Mouse (Mus musculus) cerebellum, adult 11-12 months (tissue): Measurements from ENCODE around the gene Ankrd50.

Source experiments
- DNase-seq: peaks from one replicate; pipeline ENCODE4 v3.0.0; 2022

Gene Ankrd50

DNA sequence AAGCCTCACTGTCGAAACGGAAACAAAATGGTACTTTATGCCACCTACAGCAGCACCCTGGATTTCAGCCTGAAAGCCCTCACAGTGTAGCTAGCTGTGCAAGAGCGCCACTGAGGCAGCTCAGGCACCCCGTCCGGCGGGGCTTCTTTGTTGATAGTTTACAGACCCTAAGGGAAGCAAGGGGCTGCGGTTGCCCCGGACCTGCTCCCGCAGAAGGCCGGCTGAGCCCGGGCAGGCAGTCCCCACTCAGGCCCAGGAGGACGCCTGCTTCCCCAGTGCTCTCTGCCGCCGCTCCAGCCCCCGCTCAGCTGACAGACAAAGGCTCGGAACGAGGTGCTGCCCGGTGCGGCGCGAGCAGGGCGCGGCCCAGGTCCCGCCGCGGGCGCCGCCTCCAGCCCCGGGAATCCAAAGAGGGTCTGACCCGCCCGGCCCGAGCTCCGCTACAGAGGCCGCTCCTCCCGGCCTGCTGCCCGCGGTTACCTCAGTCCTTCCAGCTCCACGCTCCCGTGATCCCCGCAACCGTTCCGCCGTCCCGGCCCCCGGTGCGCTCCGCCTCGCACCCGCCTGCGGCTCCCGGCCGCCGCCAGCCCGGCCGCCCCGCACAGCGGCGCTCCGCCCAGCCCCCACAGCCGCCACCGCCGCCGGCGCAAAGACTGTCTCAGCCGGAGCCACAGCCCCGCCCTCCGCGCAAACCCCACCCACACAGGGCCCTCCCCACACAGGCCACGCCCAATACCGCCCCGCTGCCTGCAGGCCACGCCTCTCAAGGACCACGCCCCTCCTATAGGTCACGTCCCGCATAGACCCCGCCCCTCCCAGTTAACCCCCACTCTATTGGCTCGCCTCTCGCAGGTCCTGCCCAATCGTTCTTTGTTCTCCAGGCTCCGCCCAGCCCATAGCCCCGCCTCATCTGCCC, at the start of gene Ankrd50:
Ankrd50 (minus strand) TSS at position 654 of the 916 bp plus-strand sequence.
- DNase-seq: peak; percentile 99

DNA sequence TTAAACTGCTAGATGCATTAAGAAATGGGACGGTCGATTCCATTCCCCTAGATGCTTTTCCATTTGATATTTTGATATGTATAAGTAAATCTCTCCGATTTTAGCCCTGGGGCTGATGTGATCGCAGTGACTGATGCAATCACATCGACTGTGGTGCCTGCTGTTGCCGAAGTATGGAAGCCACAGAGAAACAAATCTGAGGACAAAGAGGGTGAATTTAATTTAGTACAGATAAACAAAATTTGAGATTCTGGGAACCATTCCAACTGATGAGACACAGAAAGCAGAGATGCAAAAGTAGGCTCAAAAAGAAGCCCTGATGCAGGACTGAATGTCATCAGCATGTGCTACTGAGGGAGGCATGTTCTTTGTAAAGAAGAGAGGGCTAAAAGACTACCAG, 49.6 kb upstream of the Ankrd50 start:
- no peak for DNase-seq

DNA sequence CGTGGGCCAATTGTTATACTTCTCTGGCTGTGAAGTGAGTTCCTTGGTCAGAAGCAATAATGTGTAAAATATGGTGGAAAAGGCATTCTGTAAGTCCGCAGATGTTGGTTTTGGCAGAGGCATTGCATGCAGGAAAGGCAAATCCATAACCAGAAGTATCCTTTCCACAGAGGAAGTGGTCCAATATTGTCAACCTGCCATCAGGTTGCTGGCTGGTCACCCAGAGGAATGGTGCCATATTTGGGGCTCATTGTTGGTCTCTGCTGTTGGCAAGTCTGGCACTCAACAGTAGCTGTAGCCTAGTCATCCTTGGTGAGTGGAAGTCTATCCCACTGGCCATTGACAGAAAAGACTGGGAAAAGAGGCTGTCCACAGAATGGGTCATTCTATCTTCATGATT, 35.8 kb upstream of the Ankrd50 start:
- DNase-seq: no peak

DNA sequence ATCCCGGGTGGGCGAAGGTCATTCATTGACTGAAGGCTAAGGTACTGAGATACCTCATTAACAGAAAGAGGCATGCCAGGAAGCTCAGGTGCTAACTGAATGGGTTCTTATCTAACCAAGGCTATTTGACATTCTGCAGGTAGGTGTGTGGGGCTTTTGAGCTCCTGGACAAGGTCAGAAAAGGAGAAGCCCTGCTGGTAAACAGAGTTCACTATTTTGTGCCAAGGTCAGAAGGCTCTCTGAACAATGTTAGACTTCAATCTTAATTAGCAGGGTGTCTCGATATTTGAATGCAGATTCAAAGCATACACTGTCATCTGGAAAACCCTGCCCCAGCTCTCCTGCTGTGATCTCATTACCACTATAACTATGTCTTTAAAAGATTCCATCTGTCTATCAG, 35.3 kb upstream of the Ankrd50 start:
- no peak for DNase-seq

DNA sequence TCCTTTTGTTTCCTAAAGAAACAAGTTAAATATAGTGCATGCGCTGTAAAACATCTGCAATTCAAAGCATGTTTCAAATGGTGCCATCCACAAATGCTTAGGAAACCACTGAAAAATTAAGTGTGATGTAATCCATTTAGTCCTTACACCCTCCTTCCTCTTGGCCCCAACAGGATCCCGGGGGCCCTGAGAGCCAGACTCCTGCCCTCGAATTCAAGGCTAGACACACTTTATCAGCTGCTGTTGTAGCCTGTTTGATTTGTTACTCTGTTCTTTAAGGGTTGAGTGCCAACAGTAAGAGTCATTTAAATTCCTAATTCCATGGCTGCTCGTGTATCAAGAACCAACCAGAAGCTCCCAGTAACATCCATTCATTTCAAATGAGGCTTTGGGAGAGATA, 19.0 kb upstream of the Ankrd50 start:
- no peak for DNase-seq

DNA sequence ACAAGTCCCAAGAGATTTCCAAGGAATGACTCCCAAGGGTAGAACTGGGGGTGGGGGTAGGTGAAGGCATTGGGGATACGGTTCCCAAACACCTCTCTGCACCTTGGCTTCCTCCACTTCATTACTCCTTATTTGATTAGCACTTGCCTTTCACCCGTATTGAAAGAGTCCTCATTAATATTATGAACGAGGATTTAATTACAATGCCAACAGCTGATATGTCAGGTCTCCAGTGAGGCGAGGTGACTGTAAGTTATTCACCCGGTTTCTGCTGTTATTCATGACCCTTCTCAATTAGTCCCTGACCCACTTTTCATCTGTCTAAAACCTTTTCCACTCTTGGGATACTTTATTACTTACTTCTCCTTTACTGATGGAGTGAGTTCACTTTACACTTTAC, 17.5 kb upstream of the Ankrd50 start:
- no peak for DNase-seq

DNA sequence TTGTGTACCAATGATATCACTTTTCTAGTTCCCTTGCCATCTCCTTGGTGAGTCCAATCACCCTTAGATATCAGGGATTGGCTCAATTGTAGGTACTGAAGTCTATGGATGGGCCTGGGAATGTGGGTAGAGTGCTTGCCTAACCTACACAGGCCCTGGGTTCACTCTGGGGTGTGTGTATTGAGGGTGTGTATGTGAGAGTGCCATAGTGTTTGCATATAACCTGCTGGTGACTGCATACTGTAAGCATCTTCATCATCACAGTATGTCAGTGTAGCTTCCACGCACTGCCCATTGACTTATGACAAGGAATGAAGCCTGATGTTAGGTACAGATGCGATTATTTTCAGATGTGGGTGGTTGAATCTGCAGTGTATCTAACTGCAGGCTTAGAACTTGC, 17.1 kb upstream of the Ankrd50 start:
- no peak for DNase-seq

DNA sequence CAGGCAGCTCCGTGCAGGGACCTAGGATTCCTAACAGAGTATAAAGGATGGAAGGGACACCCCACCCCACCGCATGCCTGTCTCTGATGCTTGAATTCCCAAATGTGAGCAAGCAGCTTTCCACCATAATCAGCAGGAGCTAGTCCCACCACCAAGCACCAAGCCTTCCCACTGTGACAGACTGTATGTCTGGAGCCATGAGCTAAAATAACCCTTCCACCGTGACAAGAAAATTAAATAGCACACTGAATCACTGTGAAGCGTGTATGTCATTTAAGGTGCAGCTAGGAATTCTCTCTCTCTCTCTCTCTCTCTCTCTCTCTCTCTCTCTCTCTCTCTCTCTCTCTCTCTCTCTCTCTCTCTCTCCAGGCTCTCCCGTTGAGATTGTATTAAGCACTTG, 16.7 kb upstream of the Ankrd50 start:
- DNase-seq: no peak

DNA sequence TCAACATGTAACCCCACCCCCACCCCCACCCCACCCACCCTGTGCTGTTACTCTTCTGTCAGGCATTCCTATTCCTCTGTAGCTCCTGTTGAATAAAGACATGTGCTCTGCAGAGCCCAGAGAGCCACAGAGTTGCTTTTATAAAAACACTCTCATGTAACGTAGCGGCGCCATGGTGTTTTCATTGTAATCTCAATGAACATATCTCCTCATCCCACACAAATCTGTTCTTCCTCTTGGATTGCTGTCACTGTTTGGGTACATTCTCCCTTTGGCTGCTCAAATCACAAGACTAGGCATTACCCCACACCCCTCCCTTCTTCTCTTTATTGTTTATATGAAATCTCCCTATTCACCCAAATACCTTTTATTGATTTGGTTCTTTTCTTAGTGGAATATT, 13.9 kb upstream of the Ankrd50 start:
- no peak for DNase-seq

DNA sequence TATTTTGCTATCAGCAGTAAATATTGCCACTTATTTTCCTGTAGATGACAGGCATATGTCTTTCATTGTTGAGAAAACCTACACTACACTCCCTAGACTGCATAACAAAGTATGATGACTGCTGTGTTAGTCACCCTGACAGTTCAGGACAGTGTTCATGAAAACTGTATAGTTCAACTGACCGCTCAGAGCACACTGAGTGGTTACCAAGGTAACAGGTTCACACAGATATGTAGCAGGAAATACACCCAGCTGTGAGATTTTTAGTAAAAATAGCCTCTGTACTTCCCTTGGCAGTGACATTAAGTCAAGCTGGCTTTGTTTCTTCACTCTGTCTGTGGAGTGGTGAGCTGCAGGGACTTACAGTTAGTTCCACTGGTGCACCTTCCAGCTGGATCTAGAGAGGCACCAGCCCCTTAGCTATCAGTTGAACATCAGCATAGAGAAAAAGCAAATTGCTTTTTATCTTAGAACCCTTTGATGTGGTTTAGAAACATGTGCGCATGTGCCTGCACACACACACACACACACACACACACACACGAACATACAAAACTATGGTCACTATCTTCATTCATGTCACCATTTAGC, 12.2 kb upstream of the Ankrd50 start:
- no peak for DNase-seq

DNA sequence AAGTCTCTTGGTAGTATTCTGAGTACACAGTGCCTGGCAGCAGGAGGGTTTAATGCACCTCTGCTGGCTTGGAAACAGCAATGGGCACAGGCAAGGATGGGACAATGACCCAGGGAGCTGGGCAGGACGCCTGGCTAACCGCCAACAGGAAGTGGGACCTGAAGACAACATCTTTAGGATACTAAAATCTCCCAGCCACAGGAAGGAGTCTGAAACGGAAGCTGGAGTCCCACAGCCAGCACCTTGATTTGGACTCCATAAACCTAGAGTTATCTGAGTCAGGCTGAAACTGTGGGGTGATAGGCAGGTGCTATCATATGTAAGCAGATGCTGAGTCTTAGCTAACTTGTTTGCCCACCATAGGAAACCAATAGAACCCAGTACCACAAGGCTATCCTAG, 7.1 kb upstream of the Ankrd50 start:
- DNase-seq: no peak

DNA sequence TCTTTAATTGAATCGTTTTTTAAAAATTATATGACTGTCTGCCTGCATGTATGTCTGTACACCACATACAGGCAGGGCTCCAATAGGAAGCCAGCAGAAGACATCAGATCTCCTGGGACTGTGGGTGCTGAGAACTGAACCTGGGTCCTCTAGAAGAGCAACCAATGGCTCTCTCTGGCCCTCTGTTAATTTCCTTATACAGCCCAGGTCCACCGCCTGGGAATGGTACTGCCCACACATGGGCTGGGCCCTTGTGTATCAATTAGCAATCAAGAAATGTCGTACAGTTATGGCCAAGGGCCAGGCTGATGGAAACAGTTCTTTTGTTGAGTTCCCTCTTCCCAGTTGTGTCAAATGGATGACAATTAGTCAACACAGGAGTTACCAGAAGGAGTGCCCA, 6.6 kb upstream of the Ankrd50 start:
- no peak for DNase-seq

DNA sequence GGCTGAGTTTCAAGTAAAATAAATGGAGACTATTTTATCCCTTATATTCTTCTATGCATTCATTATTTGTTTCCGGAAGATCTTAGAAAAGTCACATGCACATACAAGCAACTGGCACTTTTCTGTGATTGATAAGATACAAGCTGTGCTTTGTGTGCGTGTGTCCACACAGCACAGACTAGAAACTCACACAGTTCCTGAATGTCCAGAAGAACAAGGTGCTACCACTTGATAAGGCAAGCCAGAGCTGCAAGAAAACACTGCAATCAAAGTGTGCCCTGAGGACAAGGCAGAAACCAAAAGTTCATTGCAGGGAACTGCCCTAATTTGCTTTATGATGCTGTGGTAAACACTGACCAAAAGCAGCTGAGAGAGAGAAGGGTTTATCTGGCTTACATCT, 6.1 kb upstream of the Ankrd50 start:
- no peak for DNase-seq

DNA sequence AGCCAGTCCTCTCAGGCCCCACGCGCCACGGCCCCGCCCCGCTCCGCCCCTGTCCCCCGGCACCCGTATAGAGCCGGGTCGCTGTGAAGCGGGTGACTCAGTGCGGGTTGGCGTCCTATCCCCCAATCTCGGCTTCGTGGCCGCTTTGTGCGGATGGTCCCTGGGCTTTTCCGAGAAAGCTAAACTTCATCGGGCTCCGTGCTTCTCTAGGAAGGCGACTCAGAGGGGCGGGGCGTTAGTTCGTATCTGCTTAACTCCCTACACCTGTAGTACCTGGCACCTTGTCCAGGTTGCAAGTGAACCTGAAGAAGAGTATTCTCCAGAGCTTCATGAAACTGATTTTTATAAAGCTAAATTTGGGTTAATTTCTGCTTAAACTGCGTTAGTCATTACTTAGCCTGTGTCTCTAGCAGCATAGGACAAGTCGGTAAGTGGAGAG, 482 bp upstream of the Ankrd50 start:
- DNase-seq: no peak

DNA sequence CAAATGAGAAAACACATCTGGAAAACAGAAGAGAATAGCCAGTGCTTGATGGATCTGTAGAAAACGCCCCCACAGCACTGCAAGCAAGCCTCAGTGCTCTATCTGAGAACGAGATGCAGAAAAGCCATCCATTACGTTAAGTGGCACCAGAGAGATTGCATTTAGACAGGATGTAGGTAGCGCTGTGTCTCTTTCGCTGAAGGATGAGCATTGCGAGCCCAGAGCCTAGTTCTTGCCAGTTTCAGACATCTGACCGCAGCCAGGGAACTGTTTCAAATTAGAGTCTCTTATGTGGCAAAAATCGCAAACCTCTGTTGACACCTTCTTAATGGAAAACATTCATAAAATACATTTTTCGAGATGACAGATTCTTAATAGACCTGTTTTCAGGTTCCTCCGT, 1.1 kb downstream of the Ankrd50 start:
- no peak for DNase-seq

DNA sequence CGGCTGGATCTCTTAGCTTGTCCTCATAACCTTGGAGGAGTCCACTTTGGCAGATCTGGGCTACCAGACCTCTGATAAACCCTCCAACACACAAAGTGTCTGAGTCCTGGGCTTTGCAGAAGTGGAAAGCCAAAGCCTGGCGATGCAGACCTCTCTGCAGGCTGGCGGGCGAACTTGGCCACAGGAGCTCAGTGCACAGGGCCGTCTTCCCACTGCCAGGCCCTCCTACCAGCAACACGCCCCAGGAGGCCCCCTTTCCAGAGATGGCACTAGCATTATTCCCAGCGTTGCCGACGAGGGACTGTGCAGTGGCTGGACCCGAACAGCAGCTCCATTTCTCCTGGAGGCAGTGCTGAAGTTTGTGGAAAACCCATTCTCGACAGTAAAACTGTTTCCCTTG, 1.9 kb downstream of the Ankrd50 start:
- peak; percentile 32 for DNase-seq

DNA sequence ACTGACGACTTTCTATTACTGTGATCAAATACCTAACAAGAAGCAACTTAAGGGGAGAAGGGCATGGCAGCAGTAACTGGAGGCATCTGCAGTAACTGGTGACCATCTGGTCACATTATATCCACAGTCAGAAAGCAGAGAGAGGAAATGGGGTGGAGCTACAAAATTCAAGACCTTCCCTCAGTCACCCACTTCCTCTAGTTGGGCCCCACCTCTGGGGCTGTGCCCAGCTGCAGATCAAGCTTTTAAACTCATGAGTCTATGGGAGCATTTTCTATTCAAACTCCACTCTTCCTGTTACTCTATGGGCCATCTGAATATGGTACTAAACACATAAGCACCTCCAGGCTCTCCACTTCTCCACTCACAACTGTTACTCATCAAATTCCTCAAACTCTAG, 3.5 kb downstream of the Ankrd50 start:
- no peak for DNase-seq

DNA sequence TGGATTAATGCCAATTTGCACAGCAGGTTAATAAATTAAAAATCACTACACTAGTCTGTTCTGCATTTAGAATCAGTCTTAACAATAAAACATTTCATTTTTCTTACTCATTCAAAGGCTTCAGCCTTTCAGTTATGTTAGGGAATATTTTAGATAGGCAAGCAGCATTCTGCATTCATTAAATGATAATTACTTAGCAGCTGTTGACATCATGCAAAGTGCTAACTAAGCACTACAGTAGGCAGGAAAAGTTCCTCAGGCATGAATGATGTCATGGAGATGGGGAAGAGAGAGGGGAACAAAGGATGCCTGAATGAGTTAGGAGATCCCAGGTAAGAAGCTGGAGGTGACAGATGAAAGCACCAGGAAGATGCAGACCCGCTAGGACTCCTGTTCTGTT, 6.7 kb downstream of the Ankrd50 start:
- DNase-seq: no peak

DNA sequence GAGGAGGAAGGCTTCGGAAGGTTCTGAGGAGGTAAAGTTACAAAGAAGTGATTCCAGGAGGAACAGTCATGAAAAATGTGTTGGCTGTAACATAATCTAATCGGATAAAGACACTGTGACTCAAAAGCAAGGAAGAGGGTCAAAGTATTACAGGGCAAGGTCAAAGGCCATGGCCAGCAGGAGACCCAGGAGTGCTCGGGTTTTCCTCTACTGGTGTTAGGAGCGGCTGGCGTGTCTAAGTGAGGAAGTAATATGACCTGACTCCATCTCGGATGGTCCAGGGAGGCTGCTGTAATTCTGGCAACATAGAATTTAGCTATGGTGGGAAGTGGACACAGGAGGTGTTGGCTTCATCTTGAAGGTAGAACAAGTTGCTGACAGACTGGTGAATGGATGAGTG, 9.1 kb downstream of the Ankrd50 start:
- no peak for DNase-seq

DNA sequence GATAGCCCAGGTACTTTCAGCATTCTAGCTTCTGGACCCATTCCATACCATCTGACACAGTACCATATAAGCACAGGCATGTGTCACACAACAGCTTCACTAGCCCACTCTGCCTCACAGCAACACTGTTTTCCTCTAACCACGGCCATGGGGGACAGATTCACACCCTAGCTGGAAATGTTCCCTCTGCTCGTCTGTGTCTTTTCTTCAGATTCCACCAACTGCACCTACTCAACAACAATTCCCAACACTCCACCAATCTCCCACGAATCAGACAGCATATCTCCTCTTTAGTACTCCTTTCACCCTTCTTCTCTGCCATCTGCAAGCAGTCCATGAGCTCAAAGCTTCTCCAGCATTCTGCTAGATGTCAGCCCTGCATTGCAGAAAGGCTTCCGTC, 11.5 kb downstream of the Ankrd50 start:
- no peak for DNase-seq

DNA sequence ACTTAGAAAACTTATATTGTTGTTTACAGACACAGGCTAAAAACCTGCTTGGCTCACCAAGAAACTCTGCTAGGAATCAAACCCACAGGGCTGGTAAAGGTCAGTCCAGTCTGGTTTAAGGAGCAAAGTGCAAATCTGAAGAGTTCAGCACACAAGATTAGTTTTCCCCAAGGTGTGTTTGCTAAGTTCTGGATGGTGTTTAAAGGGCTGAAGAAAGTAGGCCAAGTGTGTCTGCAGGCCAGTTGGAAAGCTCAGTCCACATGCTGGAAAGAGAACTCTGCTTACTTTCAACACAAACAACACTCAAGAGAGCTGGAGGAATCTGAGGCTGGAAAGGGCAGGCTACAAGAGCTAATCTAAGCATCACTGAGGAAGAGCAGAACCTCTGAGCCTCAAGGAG, 13.1 kb downstream of the Ankrd50 start:
- no peak for DNase-seq

DNA sequence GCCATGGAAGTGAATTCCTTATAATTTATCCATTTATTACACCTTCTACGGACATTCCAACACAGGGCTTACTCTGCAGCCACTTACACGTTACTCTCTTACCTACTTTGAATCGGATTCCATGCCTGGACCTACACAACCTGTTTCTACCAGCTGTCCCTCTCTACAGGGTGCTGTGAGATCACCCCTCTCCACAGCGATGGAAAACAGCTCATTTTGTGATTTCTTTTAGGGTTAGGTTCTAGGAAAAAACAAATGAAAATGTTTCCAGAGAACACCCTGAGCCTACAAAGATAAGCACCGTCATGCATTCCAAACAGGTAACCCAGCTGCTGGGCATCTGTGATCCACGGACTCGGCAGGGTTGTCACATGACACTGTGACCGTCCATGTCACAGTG, 16.5 kb downstream of the Ankrd50 start:
- peak; percentile 72 for DNase-seq

DNA sequence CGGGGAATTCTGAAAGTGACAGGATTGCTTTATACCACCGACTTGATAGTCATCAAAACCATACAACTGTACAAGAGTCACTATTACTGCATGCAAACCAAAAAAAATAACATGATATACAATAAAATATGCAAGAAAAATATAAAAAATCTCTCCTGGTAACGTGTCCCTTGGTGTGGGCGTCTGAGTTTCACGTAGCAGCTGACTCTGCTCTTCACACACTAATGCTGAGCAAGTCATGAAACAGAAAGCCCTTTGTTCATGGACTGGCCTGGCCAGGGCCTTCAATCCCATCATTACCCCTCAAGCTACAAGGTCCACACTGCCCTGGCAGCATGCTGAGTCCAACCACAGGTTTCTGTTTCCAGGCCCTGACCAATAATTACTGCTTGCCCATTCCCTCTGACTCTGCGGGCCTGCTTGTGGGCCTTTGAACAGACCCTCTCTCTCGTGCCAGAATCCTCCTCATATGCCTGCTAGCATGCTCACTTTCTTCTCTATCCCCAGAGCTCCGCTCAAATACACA, 17.7 kb downstream of the Ankrd50 start:
- no peak for DNase-seq

DNA sequence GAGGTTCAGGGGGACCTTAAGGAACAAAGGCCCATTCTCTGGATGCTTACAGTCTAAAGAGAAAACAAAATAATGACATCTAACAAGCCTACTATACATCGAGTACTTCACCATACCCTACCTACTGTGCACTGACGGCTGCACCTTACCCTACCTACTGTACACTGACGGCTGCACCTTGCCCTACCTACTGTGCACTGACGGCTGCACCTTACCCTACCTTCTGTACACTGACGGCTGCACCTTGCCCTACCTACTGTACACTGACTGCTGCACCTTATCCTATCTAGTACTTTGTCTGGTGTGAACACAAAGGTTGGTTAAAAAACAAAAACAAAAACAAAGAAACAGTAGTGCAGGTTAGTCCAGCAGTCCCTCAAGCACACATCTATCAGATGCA, 18.5 kb downstream of the Ankrd50 start:
- no peak for DNase-seq
